Mouse (Mus musculus): ENCODE measurements around the gene Slc35c2.

The Slc35c2 gene

GRCm38 (mm10) chr2:165275824-165276223 lies 11.8 kb downstream of the Slc35c2 start:
- no peak for DNase-seq (ENCODE audit: extremely low read depth, low read depth, low spot score)

- DNase-seq (ENCODE audit: extremely low read depth, low read depth, low spot score) = no peak
Observed at GRCm38 (mm10) chr2:165275124-165275640, 12.5 kb downstream of the Slc35c2 start.

GRCm38 (mm10) chr2:165273589-165273988 lies 14.1 kb downstream of the Slc35c2 start:
- DNase-seq (ENCODE audit: extremely low read depth, low read depth, low spot score) = no peak

- DNase-seq (ENCODE audit: extremely low read depth, low read depth, low spot score) = no peak
Observed at GRCm38 (mm10) chr2:165271326-165271725, 16.3 kb downstream of the Slc35c2 start.

GRCm38 (mm10) chr2:165270858-165271257 lies 16.8 kb downstream of the Slc35c2 start:
- DNase-seq (ENCODE audit: extremely low read depth, low read depth, low spot score) = no peak

- DNase-seq (ENCODE audit: extremely low read depth, low read depth, low spot score) = no peak
Observed at GRCm38 (mm10) chr2:165266739-165267138, 20.9 kb downstream of the Slc35c2 start.

GRCm38 (mm10) chr2:165263861-165264260 lies 23.8 kb downstream of the Slc35c2 start:
- no peak for DNase-seq (ENCODE audit: extremely low read depth, low read depth, low spot score)

GRCm38 (mm10) chr2:165262274-165262990 lies 25.2 kb downstream of the Slc35c2 start:
- DNase-seq (ENCODE audit: extremely low read depth, low read depth, low spot score) = no peak

- DNase-seq (ENCODE audit: extremely low read depth, low read depth, low spot score) = no peak
Observed at GRCm38 (mm10) chr2:165259859-165260258, 27.8 kb downstream of the Slc35c2 start.

GRCm38 (mm10) chr2:165258321-165258720 lies 29.3 kb downstream of the Slc35c2 start:
- no peak for DNase-seq (ENCODE audit: extremely low read depth, low read depth, low spot score)

GRCm38 (mm10) chr2:165257151-165257834 lies 30.4 kb downstream of the Slc35c2 start:
- DNase-seq (ENCODE audit: extremely low read depth, low read depth, low spot score) = no peak

- DNase-seq (ENCODE audit: extremely low read depth, low read depth, low spot score) = no peak
Observed at GRCm38 (mm10) chr2:165256213-165256612, 31.5 kb downstream of the Slc35c2 start.

- DNase-seq (ENCODE audit: extremely low read depth, low read depth, low spot score) = no peak
Observed at GRCm38 (mm10) chr2:165253867-165254266, 33.8 kb downstream of the Slc35c2 start.

- DNase-seq (ENCODE audit: extremely low read depth, low read depth, low spot score) = no peak
Observed at GRCm38 (mm10) chr2:165253269-165253668, 34.4 kb downstream of the Slc35c2 start.

GRCm38 (mm10) chr2:165252801-165253200 lies 34.9 kb downstream of the Slc35c2 start:
- DNase-seq (ENCODE audit: extremely low read depth, low read depth, low spot score) = no peak

GRCm38 (mm10) chr2:165252381-165252780 lies 35.3 kb downstream of the Slc35c2 start:
- no peak for DNase-seq (ENCODE audit: extremely low read depth, low read depth, low spot score)

GRCm38 (mm10) chr2:165250903-165251302 lies 36.8 kb downstream of the Slc35c2 start:
- DNase-seq (ENCODE audit: extremely low read depth, low read depth, low spot score) = no peak

GRCm38 (mm10) chr2:165248967-165249366 lies 38.7 kb downstream of the Slc35c2 start:
- no peak for DNase-seq (ENCODE audit: extremely low read depth, low read depth, low spot score)

- DNase-seq (ENCODE audit: extremely low read depth, low read depth, low spot score) = no peak
Observed at GRCm38 (mm10) chr2:165246349-165246748, 41.3 kb downstream of the Slc35c2 start.

GRCm38 (mm10) chr2:165243122-165243720 lies 44.4 kb downstream of the Slc35c2 start:
- DNase-seq (ENCODE audit: extremely low read depth, low read depth, low spot score) = no peak

- no peak for DNase-seq (ENCODE audit: extremely low read depth, low read depth, low spot score)
Observed at GRCm38 (mm10) chr2:165242575-165242974, 45.1 kb downstream of the Slc35c2 start.

GRCm38 (mm10) chr2:165241786-165242185 lies 45.9 kb downstream of the Slc35c2 start:
- no peak for DNase-seq (ENCODE audit: extremely low read depth, low read depth, low spot score)
